Mouse (Mus musculus): ENCODE results near the gene Dazap2.

Gene Dazap2

GRCm38 (mm10) chr15:100614996-100615824, at the start of gene Dazap2:
Gene Dazap2 (plus strand): TSS chr15:100615349.
- DNase-seq (ENCODE audit: low read depth, low spot score), result peak; percentile 98

GRCm38 (mm10) chr15:100566531-100566930, 48.6 kb upstream of the Dazap2 start:
- DNase-seq (ENCODE audit: low read depth, low spot score), result no peak

GRCm38 (mm10) chr15:100569239-100569638, 45.9 kb upstream of the Dazap2 start:
- DNase-seq (ENCODE audit: low read depth, low spot score), result no peak

- DNase-seq (ENCODE audit: low read depth, low spot score), result no peak
Observed at GRCm38 (mm10) chr15:100573946-100574345, 41.2 kb upstream of the Dazap2 start.

- DNase-seq (ENCODE audit: low read depth, low spot score), result no peak
Observed at GRCm38 (mm10) chr15:100574378-100574777, 40.8 kb upstream of the Dazap2 start.

- DNase-seq (ENCODE audit: low read depth, low spot score), result no peak
Observed at GRCm38 (mm10) chr15:100575366-100575765, 39.8 kb upstream of the Dazap2 start.

GRCm38 (mm10) chr15:100576392-100576791, 38.8 kb upstream of the Dazap2 start:
- no peak for DNase-seq (ENCODE audit: low read depth, low spot score)

- DNase-seq (ENCODE audit: low read depth, low spot score), result no peak
Observed at GRCm38 (mm10) chr15:100576810-100577209, 38.3 kb upstream of the Dazap2 start.

- DNase-seq (ENCODE audit: low read depth, low spot score), result no peak
Observed at GRCm38 (mm10) chr15:100577972-100578371, 37.2 kb upstream of the Dazap2 start.

- DNase-seq (ENCODE audit: low read depth, low spot score), result no peak
Observed at GRCm38 (mm10) chr15:100580108-100580507, 35.0 kb upstream of the Dazap2 start.

GRCm38 (mm10) chr15:100585931-100586330, 29.2 kb upstream of the Dazap2 start:
- no peak for DNase-seq (ENCODE audit: low read depth, low spot score)

GRCm38 (mm10) chr15:100587166-100587565, 28.0 kb upstream of the Dazap2 start:
- DNase-seq (ENCODE audit: low read depth, low spot score), result no peak

GRCm38 (mm10) chr15:100588297-100588696, 26.9 kb upstream of the Dazap2 start:
- DNase-seq (ENCODE audit: low read depth, low spot score), result no peak

GRCm38 (mm10) chr15:100590436-100590835, 24.7 kb upstream of the Dazap2 start:
- DNase-seq (ENCODE audit: low read depth, low spot score), result no peak

- DNase-seq (ENCODE audit: low read depth, low spot score), result no peak
Observed at GRCm38 (mm10) chr15:100592817-100593216, 22.3 kb upstream of the Dazap2 start.

GRCm38 (mm10) chr15:100598287-100598882, 16.8 kb upstream of the Dazap2 start:
- DNase-seq (ENCODE audit: low read depth, low spot score), result no peak

GRCm38 (mm10) chr15:100598883-100599275, 16.3 kb upstream of the Dazap2 start:
- no peak for DNase-seq (ENCODE audit: low read depth, low spot score)

GRCm38 (mm10) chr15:100599276-100600046, 15.7 kb upstream of the Dazap2 start, which contains the start of gene Pou6f1:
Gene Pou6f1 (minus strand): TSS chr15:100599984.
- no peak for DNase-seq (ENCODE audit: low read depth, low spot score)

- peak; percentile 75 for DNase-seq (ENCODE audit: low read depth, low spot score)
Observed at GRCm38 (mm10) chr15:100600047-100600695, 15.0 kb upstream of the Dazap2 start.

GRCm38 (mm10) chr15:100600696-100601272, 14.4 kb upstream of the Dazap2 start:
- DNase-seq (ENCODE audit: low read depth, low spot score), result no peak

- no peak for DNase-seq (ENCODE audit: low read depth, low spot score)
Observed at GRCm38 (mm10) chr15:100601669-100602068, 13.5 kb upstream of the Dazap2 start.
